Mouse (Mus musculus) monocyte, adult 5-6 weeks (primary cell): ENCODE results near the gene Gm20518. TPM values are rescaled to one million over a fixed set of nuclear protein-coding genes. Genes with fewer than 3 reads are reported as not detected.
A peak's percentile ranks its signal among the peaks of the same experiment; 100 is the strongest.

ENCODE experiments used
- ATAC-seq: fragments of 153-309, 156-312 bp; replicated peaks from 2 replicates; pipeline ENCODE4 v1.8.0; 2017; ENCODE audit warnings: mild to moderate bottlenecking; ENCODE audit not compliant: low TSS enrichment, insufficient number of reproducible peaks, severe bottlenecking, poor library complexity, low FRiP score
- total RNA-seq: library from RNA; stranded (forward); fragments of 200-1000, 200-491, 200-594 nt; gene quantifications from 3 replicates; pipeline ENCODE4 v1.2.3, GENCODE M21; 2017

Gene Gm20518
- total RNA-seq, result 2.1 to 2.9 TPM (median 2.5 TPM) in 3 replicates

GRCm38 (mm10) chr16:17891567-17891959 lies at the start of gene Gm20518:
Gene Gm20518, minus strand, starts transcription at chr16:17891671.
- peak; percentile 93 for ATAC-seq

GRCm38 (mm10) chr16:17939255-17939751 lies 47.8 kb upstream of the Gm20518 start:
- no peak for ATAC-seq

- peak; percentile 89 for ATAC-seq
These were observed 47.4 kb upstream of the Gm20518 start for GRCm38 (mm10) chr16:17938821-17939220.

GRCm38 (mm10) chr16:17938187-17938586 lies 46.7 kb upstream of the Gm20518 start:
- ATAC-seq, result no peak

- no peak for ATAC-seq
These were observed 45.3 kb upstream of the Gm20518 start for GRCm38 (mm10) chr16:17936776-17937175.

- ATAC-seq, result no peak
These were observed 43.0 kb upstream of the Gm20518 start for GRCm38 (mm10) chr16:17934445-17934910.

GRCm38 (mm10) chr16:17933594-17934444 lies 42.3 kb upstream of the Gm20518 start:
- ATAC-seq, result no peak

GRCm38 (mm10) chr16:17931906-17932460 lies 40.5 kb upstream of the Gm20518 start:
- ATAC-seq, result no peak

- no peak for ATAC-seq
These were observed 38.2 kb upstream of the Gm20518 start for GRCm38 (mm10) chr16:17929631-17930030.

GRCm38 (mm10) chr16:17929211-17929610 lies 37.7 kb upstream of the Gm20518 start:
- no peak for ATAC-seq

- ATAC-seq, result peak; percentile 74
These were observed 37.2 kb upstream of the Gm20518 start for GRCm38 (mm10) chr16:17928627-17929104.

GRCm38 (mm10) chr16:17928087-17928580 lies 36.7 kb upstream of the Gm20518 start, which contains the start of gene Slc25a1:
Gene Slc25a1, minus strand, starts transcription at chr16:17928219.
- ATAC-seq, result peak; percentile 21

GRCm38 (mm10) chr16:17927351-17928082 lies 36.0 kb upstream of the Gm20518 start:
- no peak for ATAC-seq

- ATAC-seq, result peak; percentile 23; the same call in 1 of the 2 replicates
These were observed 30.7 kb upstream of the Gm20518 start for GRCm38 (mm10) chr16:17922163-17922538.

GRCm38 (mm10) chr16:17921325-17922162 lies 30.1 kb upstream of the Gm20518 start:
- ATAC-seq, result peak; percentile 89

GRCm38 (mm10) chr16:17920586-17920985 lies 29.1 kb upstream of the Gm20518 start:
- no peak for ATAC-seq

GRCm38 (mm10) chr16:17914307-17915249 lies 23.1 kb upstream of the Gm20518 start, which contains the start of gene Gsc2:
Gene Gsc2, minus strand, starts transcription at chr16:17915059.
- ATAC-seq, result no peak
